Mouse (Mus musculus) lung, adult 2 months (tissue): ENCODE measurements around the gene Krt76. TPM values are rescaled to one million over a fixed set of nuclear protein-coding genes. Genes with fewer than 3 reads are reported as not detected.

Source experiments
- DNase-seq: peaks from one replicate; pipeline ENCODE4 v3.0.0; 2022
- H3K4me1 ChIP-seq: fragments of 200-500 bp; 2 replicates; pipeline ENCODE4 v1.6.1; 2011; ENCODE audit warnings: low read length; ENCODE audit not compliant: control insufficient read depth, insufficient read depth
- H3K4me3 ChIP-seq: fragments of 200-500 bp; replicated peaks from 2 replicates; pipeline ENCODE3; 2011; ENCODE audit warnings: low read depth, mild to moderate bottlenecking, control low read depth, low read length; ENCODE audit errors: extremely low read depth
- CTCF ChIP-seq: fragments of 200-500 bp; IDR thresholded peaks from 2 replicates; pipeline ENCODE4 v1.5.1; 2011; ENCODE audit warnings: mild to moderate bottlenecking, low read length, control low read depth; ENCODE audit not compliant: insufficient read depth
- POLR2A ChIP-seq: fragments of 200-500 bp; IDR thresholded peaks from 2 replicates; pipeline ENCODE4 v1.6.1; 2011; ENCODE audit warnings: low read depth, mild to moderate bottlenecking, control low read depth, low read length, borderline replicate concordance; ENCODE audit errors: extremely low read depth
- WGBS: fragments of 180-500 bp; shearing (Covaris S2); methylation state at CpG from one replicate; pipeline ENCODE4 v1.1.7; 2018; 5-methylcytosine and 5-hydroxymethylcytosine counted together
- polyA plus RNA-seq: library from polyadenylated mRNA; depleted of rRNA; stranded (reverse); fragments of >200 nt; gene quantifications from 2 replicates; pipeline ENCODE4 v1.2.3, GENCODE M21; 2012; rRNA removed

Krt76 gene
- polyA plus RNA-seq, 1 experiment = 0.46 TPM

DNA sequence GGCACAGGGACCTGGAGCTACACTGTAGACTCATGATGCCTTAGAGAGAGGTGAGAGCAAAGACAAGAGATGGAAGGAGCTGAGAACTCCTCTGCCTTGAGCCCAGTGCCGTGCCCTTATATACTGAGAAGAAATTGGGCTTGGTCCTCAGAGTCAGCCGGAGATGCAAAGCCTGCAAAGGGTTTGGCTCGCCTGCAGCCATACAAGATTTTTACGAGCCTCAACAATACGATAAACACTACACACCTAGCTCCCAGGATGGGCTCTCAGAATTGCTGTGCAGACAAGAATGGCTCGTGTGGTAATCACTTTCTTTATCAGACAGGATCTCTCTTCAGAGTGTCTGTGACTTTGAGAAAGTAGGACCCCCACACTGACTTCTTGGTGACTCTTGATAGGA is 42.0 kb downstream of the Krt76 start, which contains the start of gene Krt1:
TSS of gene Krt1 (minus strand) at position 101 of the 400 bp plus-strand sequence.
- H3K4me3 ChIP-seq = no peak within 1 kb of the TSS
- TF ChIP-seq POLR2A = no peak
- H3K4me1 ChIP-seq = no peaks in the 10 kb centered on the region
- no peak for DNase-seq
- WGBS = 72% methylated on average over 6 of the region's 6 CpGs

DNA sequence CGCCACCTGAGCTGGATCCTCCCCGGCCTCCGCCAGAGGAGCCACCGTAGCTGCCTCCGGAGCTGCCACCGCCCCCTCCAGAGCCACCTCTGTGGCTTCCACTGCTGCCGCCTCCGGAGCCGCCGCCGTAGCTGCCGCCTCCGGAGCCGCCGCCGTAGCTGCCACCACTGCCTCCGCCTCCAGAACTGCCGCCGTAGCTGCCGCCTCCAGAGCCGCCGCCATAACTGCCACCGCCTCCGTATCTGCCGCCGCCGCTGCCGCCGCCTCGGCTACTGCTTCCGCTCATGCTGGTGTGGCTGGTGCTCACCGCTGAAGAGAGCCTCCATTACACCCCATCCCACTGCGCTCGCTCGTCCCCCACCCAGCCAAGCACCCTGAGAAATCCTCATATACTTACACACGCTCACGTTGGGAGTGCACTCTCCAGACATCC is 46.7 kb downstream of the Krt76 start:
- 2% methylated on average over 37 of the region's 37 CpGs for WGBS
- TF ChIP-seq POLR2A (no peak), CTCF (no peak)
- Histone ChIP-seq H3K4me1 (no peaks in the 10 kb centered on the region), H3K4me3 (no peak overlapping the region)
- DNase-seq = peak; percentile 23

DNA sequence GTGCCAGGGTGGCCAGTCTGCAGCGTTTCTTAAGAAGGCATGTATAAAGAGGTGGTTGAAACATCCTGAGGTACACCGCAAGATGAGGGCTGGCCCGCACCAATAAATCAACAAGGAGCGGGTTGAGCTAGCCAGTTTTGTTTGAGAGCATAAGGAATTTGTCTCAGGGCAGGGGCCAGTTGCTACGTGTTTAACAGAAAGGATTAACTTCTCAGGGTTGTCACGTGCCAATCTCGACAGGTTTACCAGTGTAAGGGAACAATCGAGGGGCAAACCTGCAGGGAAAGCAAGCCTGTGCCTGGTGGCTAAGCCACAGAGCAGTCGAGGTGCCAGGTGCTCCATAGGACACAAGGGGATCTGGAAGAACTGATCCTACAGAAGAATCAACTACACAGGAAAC is 49.5 kb downstream of the Krt76 start:
- WGBS = 52% methylated on average over 9 of the region's 9 CpGs
- TF ChIP-seq CTCF (no peak), POLR2A (no peak)
- no peaks in the 10 kb centered on the region for H3K4me1 ChIP-seq
- no peak for DNase-seq
- H3K4me3 ChIP-seq = no peak overlapping the region

DNA sequence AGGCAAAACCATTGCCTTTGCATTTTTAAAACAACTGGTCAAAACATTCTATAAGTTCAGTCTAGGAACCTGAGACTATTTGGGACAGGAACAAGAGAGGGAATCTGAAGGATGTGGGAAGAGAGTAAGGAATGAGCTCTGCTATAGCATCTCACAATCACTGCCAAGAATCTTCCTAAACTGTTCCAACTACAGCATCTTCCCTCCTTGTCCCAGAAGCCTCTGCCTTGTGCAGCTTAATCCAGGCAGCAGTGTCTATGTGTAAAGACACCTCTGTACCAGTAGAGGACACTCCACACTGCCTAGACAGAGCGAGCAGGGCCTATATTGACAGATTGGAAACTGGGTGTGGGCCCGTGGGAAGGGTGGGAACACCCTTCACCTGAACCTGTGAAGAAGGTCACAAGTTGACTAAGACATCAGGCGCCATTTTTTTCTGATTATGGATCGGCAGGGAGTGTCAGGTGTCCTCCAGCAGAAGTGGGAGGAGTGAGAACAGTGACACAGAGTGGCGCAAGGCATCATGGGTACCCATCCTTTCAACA is 57.9 kb downstream of the Krt76 start:
- no peak for DNase-seq
- H3K4me3 ChIP-seq = no peak overlapping the region
- no peak for TF ChIP-seq CTCF
- 63% methylated on average over 5 of the region's 5 CpGs for WGBS
- H3K4me1 ChIP-seq = no peaks in the 10 kb centered on the region

Other genes starting within 250 kb of the Krt76 start
- not detected in 2 replicates for gene Gm5478, start 245.5 kb downstream of the Krt76 start, polyA plus RNA-seq
- gene Krt6b, start 212.6 kb downstream of the Krt76 start, polyA plus RNA-seq = 1.5 TPM in 1 of 2 replicates, not detected in the other
- gene Krt6a, start 198.6 kb downstream of the Krt76 start, polyA plus RNA-seq = 7.3 TPM in 1 of 2 replicates, not detected in the other
- gene Krt5, start 180.0 kb downstream of the Krt76 start, polyA plus RNA-seq = 0.79 and 103 TPM in 2 replicates
- gene Krt71, start 149.8 kb downstream of the Krt76 start, polyA plus RNA-seq = not detected in 2 replicates
- not detected in 2 replicates for gene Krt72, start 106.5 kb downstream of the Krt76 start, polyA plus RNA-seq
- gene Krt73, start 90.6 kb downstream of the Krt76 start, polyA plus RNA-seq = not detected in 2 replicates
- gene Krt2, start 74.8 kb downstream of the Krt76 start, polyA plus RNA-seq = not detected in 2 replicates
- gene Krt1, start 42.1 kb downstream of the Krt76 start, polyA plus RNA-seq = 0.26 and 0.57 TPM in 2 replicates
- gene Krt77, start 23.2 kb downstream of the Krt76 start, polyA plus RNA-seq = not detected in 2 replicates
- gene Krt4, start 31.8 kb upstream of the Krt76 start, polyA plus RNA-seq = 0.25 and 1,733 TPM in 2 replicates
- 24.6 and 32.7 TPM in 2 replicates for gene Krt79, start 47.4 kb upstream of the Krt76 start, polyA plus RNA-seq
- 0.05 and 32.9 TPM in 2 replicates for gene Krt78, start 61.4 kb upstream of the Krt76 start, polyA plus RNA-seq
- 128 and 147 TPM in 2 replicates for gene Krt8, start 111.6 kb upstream of the Krt76 start, polyA plus RNA-seq
- 62.6 and 63.8 TPM in 2 replicates for gene Krt18, start 135.3 kb upstream of the Krt76 start, polyA plus RNA-seq
- gene Eif4b, start 180.9 kb upstream of the Krt76 start, polyA plus RNA-seq = 47.3 and 87.1 TPM in 2 replicates
- gene Tns2, start 207.5 kb upstream of the Krt76 start, polyA plus RNA-seq = 255 and 329 TPM in 2 replicates
- 40.8 and 55.2 TPM in 2 replicates for gene Spryd3, start 243.3 kb upstream of the Krt76 start, polyA plus RNA-seq